Mouse (Mus musculus) limb, embryonic 12.5 days (tissue): ENCODE data around the gene Actn1. TPM values are rescaled to one million over a fixed set of nuclear protein-coding genes. Genes with fewer than 3 reads are reported as not detected.

Experiments
- ATAC-seq: fragments of 200-750 bp; cut with Nextera tagmentation; 2 replicates; pipeline ENCODE4 v1.8.0; 2017; ENCODE audit warnings: low read depth, moderate TSS enrichment; ENCODE audit not compliant: insufficient number of reproducible peaks, insufficient read depth, low FRiP score, low TSS enrichment
- H3K27ac ChIP-seq: fragments of 300-500 bp; sonication (generic); 2 replicates; pipeline ENCODE4 v1.5.1; 2016; ENCODE audit warnings: mild to moderate bottlenecking, moderate library complexity
- H3K27me3 ChIP-seq: fragments of 300-500 bp; sonication (generic); 2 replicates; pipeline ENCODE4 v1.6.1; 2016; ENCODE audit warnings: mild to moderate bottlenecking, moderate library complexity
- H3K36me3 ChIP-seq: fragments of 300-500 bp; sonication (generic); 2 replicates; pipeline ENCODE4 v1.6.1; 2016; ENCODE audit warnings: mild to moderate bottlenecking, moderate library complexity
- H3K4me1 ChIP-seq: fragments of 300-500 bp; sonication (generic); replicated peaks from 2 replicates; pipeline ENCODE4 v1.6.1; 2016
- H3K4me2 ChIP-seq: fragments of 300-500 bp; sonication (generic); 2 replicates; pipeline ENCODE4 v1.6.1; 2016; ENCODE audit warnings: mild to moderate bottlenecking, moderate library complexity
- H3K4me3 ChIP-seq: fragments of 300-500 bp; sonication (generic); replicated peaks from 2 replicates; pipeline ENCODE4 v1.5.1; 2016; ENCODE audit warnings: mild to moderate bottlenecking
- H3K9ac ChIP-seq: fragments of 300-500 bp; sonication (generic); replicated peaks from 2 replicates; pipeline ENCODE4 v1.6.1; 2016; ENCODE audit warnings: mild to moderate bottlenecking, moderate library complexity
- H3K9me3 ChIP-seq: fragments of 300-500 bp; sonication (generic); 2 replicates; pipeline ENCODE4 v1.6.1; 2016; ENCODE audit warnings: mild to moderate bottlenecking, moderate library complexity
- WGBS: fragments of 180-500 bp; shearing (Covaris S2); methylation state at CpG from one replicate; pipeline ENCODE4 v1.1.7; 2016; 5-methylcytosine and 5-hydroxymethylcytosine counted together
- polyA plus RNA-seq: library from polyadenylated mRNA; unstranded; fragments of >200 nt; fragmentation: Nextera tagmentation; extraction: Ambion mirVana; gene quantifications from 2 replicates; pipeline ENCODE4 v1.2.1, GENCODE M21; 2016

Actn1 gene
- polyA plus RNA-seq, 1 experiment from 2014 or later, result 42.0 TPM

DNA sequence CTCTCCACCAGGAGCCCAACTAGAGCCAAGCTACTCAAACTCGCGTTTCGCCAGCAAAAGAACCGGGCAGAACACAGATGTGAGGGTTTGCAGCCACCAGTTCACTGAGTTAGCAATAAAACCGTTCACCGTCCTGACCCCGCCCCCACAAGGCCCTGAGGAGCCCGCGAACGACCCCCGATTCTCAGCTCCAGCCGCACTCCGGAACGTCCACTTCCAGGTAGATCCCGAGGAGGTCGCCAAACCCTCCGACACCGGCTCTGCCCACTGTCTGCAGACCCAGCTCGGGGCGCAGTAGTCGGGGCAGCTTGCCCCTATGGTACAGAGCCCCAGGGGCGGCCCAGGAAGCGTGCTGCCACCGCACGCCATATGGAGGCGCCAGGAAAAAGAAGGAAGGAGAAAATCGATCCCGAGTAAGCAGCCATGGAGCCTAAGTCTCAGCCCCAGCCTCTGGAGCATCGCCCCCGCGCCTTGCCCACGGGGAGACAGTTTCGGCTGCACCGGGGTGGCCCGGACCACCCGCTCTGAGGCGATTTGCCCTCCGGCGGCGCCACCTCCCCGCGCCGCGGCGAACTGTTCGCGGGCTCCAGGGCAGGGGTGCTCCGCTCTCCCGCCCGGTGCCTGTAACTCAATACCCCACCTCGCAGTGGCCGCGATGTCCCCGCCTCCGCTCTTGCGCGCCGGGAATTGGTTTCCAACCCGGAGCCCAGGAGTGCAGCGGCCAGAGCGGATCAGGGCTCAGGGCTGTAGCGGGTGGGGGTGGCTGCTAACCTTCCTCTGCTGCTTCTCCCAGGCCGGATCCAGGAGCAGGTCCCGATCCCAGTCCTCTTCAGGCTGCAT, 735 bp downstream of the Actn1 start:
- WGBS, result under 1% methylated on average over 64 of the region's 64 CpGs
- Histone ChIP-seq H3K4me2 (peak overlapping the region; percentile 89), H3K36me3 (no peaks in the 10 kb centered on the region; the same call in 1 of the 2 replicates), H3K4me1 (peaks cover 34% of the 10 kb centered on the region), H3K27ac (peak overlapping the region; percentile 99), H3K9me3 (no peaks in the 10 kb centered on the region), H3K9ac (peak overlapping the region; percentile 91), H3K27me3 (no peaks in the 10 kb centered on the region), H3K4me3 (peak overlapping the region; percentile 80)
- ATAC-seq, result peak; percentile 78

DNA sequence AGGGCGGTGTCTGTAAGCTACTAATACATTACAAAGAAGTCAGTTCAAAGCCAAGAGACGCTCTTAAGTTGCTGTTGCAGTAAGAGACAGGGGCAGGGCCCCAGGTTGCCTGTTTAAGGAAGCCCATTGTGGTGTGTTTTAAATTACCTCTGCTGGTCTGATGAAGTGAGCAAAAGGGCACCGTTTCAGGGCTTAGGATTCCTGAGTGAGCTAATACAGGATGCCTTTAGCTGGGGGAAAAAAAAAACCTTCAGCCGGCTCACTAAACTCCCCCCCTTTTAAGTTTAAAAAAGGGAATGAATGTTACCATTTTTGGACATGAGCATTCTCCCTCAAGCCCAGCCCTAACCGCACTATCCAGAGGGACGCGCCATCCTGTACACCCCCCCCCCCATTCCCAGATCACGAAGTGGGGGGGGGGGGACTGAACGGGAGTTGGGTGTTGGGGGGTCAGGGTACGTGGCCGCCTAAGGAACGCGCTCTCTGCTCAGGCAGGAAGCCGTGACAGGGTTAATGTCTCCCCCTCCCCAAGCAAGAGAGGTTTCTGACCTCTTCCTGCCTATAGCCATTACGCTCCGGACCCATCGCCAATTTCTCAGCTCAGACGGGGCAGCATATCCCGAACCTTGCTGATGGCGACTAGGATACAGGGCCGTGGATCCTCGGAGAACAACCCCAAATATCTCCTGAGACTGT, 1.5 kb downstream of the Actn1 start:
- no peaks in the 10 kb centered on the region; the same call in 1 of the 2 replicates for H3K36me3 ChIP-seq
- peak overlapping the region; percentile 80 for H3K4me3 ChIP-seq
- peaks cover 41% of the 10 kb centered on the region for H3K4me1 ChIP-seq
- peak overlapping the region; percentile 99 for H3K27ac ChIP-seq
- H3K9me3 ChIP-seq, result no peaks in the 10 kb centered on the region
- ATAC-seq, result no peak
- H3K9ac ChIP-seq, result peak overlapping the region; percentile 91
- H3K27me3 ChIP-seq, result no peaks in the 10 kb centered on the region
- H3K4me2 ChIP-seq, result peak overlapping the region; percentile 89
- under 1% methylated on average over 19 of the region's 22 CpGs for WGBS

DNA sequence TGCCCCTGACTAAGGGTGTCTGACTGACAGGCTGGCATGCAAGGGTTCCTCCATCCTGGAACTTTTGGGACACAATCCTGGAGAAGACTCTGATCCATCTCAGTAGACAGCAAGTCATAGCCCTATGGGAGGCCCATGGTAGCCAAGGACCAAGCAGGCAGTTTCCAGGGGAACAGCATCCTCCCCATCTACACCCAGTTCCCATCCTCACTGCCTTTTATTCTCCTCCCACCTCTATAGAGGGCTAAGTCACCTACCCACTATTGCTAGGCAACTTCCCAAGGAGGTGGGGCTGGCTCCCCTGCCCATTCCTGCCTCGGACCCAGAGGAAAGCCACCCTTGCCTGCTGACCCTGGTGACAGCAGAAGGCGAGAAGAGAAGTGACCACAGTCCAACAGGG, 8.2 kb downstream of the Actn1 start:
- no peak overlapping the region for H3K9ac ChIP-seq
- no peak overlapping the region for H3K4me3 ChIP-seq
- H3K27me3 ChIP-seq, result no peaks in the 10 kb centered on the region
- peaks cover 79% of the 10 kb centered on the region for H3K4me1 ChIP-seq
- no peak overlapping the region; the same call in 1 of the 2 replicates for H3K27ac ChIP-seq
- no peak for ATAC-seq
- whole genome bisulfite sequencing, result 64% methylated on average over 2 of the region's 2 CpGs
- H3K9me3 ChIP-seq, result no peaks in the 10 kb centered on the region
- H3K36me3 ChIP-seq, result peaks cover 6% of the 10 kb centered on the region; the same call in 1 of the 2 replicates
- 0 out of 2 replicates have a peak overlapping the region, but pooled peaks have one; percentile 3 for H3K4me2 ChIP-seq

DNA sequence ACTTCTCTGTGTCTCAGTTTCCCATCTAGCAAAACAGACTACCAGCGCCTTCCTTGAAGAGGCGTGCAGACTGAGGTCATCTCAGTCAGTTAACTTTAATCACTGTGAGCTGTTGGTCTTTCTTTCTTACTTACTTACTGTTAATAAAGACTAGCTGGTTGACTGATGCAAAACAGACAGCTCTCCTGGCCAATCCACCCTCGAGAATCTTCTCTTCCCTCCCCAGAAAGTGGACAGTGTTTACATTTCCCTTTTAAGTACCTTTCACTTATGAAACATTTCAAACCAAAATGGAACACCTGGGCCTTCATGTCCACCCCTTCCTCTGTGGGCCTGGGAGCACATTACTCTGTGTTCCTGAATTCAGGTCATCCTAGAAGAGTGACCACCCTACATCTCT, 8.6 kb downstream of the Actn1 start:
- Histone ChIP-seq H3K27me3 (no peaks in the 10 kb centered on the region), H3K9ac (0 out of 2 replicates have a peak overlapping the region, but pooled peaks have one; percentile 1)
- no peak for ATAC-seq

GRCm38 (mm10) chr12:80249539-80249938, 10.6 kb downstream of the Actn1 start:
- Histone ChIP-seq H3K36me3 (0 out of 2 replicates have a peak, but pooled peaks cover 6% of the 10 kb centered on the region), H3K9me3 (no peaks in the 10 kb centered on the region), H3K4me1 (peaks cover 83% of the 10 kb centered on the region), H3K27me3 (no peaks in the 10 kb centered on the region), H3K4me2 (no peak overlapping the region), H3K4me3 (no peak overlapping the region), H3K27ac (peak overlapping the region; percentile 69), H3K9ac (no peak overlapping the region)
- ATAC-seq, result no peak
- 57% methylated on average over 6 of the region's 6 CpGs for WGBS

More for the DNA sequence above, 8.6 kb downstream of the Actn1 start:
- H3K4me3 ChIP-seq, result no peak overlapping the region
- H3K4me2 ChIP-seq, result 0 out of 2 replicates have a peak overlapping the region, but pooled peaks have one; percentile 3
- peaks cover 6% of the 10 kb centered on the region; the same call in 1 of the 2 replicates for H3K36me3 ChIP-seq
- WGBS, result 46% methylated on average over 3 of the region's 3 CpGs
- H3K27ac ChIP-seq, result peak overlapping the region; percentile 69; the same call in 1 of the 2 replicates
- no peaks in the 10 kb centered on the region for H3K9me3 ChIP-seq
- peaks cover 79% of the 10 kb centered on the region for H3K4me1 ChIP-seq

GRCm38 (mm10) chr12:80247067-80247466, 13.1 kb downstream of the Actn1 start:
- Histone ChIP-seq H3K4me1 (peaks cover 85% of the 10 kb centered on the region), H3K4me3 (no peak overlapping the region), H3K36me3 (peaks cover 12% of the 10 kb centered on the region; the same call in 1 of the 2 replicates), H3K4me2 (no peak overlapping the region), H3K9ac (no peak overlapping the region), H3K27ac (no peak overlapping the region), H3K9me3 (no peaks in the 10 kb centered on the region), H3K27me3 (no peaks in the 10 kb centered on the region)
- WGBS, result 85% methylated on average over 5 of the region's 5 CpGs
- ATAC-seq, result no peak

- Histone ChIP-seq H3K27ac (0 out of 2 replicates have a peak overlapping the region, but pooled peaks have one; percentile 8), H3K9ac (no peak overlapping the region), H3K4me1 (peaks cover 84% of the 10 kb centered on the region), H3K9me3 (no peaks in the 10 kb centered on the region), H3K36me3 (peaks cover 13% of the 10 kb centered on the region), H3K27me3 (no peaks in the 10 kb centered on the region), H3K4me2 (no peak overlapping the region), H3K4me3 (no peak overlapping the region)
- WGBS, result 43% methylated on average over 2 of the region's 2 CpGs
- no peak for ATAC-seq
Observed at GRCm38 (mm10) chr12:80246505-80246904, 13.7 kb downstream of the Actn1 start.

- Histone ChIP-seq H3K9me3 (no peaks in the 10 kb centered on the region), H3K9ac (no peak overlapping the region), H3K4me3 (no peak overlapping the region), H3K36me3 (peaks cover 17% of the 10 kb centered on the region), H3K4me1 (peaks cover 69% of the 10 kb centered on the region), H3K27me3 (no peaks in the 10 kb centered on the region), H3K27ac (no peak overlapping the region), H3K4me2 (no peak overlapping the region)
- ATAC-seq, result no peak
- 88% methylated on average over 1 of the region's 1 CpGs for WGBS
Observed at GRCm38 (mm10) chr12:80244755-80245154, 15.4 kb downstream of the Actn1 start.

DNA sequence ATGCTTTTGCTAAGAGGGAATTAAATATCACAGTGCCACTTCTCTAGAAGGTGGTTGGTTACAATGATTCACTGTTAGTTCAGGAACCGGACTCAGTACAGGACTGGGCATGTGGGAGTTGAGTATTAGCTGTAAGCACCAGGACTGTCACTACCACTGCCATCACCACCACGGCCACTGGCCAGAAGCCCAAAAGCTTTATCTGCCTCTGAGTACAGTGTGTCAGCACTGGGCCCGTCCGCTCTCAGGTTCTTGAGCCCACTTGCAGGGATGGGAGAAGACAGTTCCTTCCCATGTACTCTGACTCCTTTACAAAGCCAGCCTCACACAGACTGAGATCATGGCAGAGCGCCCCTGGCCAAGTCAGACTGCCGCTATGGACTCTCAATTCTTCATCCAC, 16.0 kb downstream of the Actn1 start:
- H3K36me3 ChIP-seq, result peaks cover 17% of the 10 kb centered on the region
- H3K4me1 ChIP-seq, result peaks cover 69% of the 10 kb centered on the region

DNA sequence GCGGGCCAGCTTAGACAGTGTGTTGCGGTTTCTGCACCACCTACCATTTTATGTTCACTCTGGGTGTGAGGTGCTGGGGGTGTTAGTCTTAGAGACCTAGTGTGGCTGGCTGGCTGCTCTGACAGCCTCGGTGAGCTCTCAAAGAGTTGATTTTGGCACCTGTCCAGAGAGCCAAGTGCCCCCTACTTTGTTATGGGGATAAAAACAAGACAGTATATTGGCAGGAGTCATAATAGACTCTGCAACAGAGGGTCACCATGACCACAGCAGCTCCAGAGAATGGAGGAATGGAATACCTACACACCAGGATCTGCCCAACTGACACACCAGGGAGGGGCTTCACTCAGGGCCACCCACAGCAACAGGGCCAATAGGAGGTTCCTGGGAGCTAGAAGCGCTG, 16.8 kb downstream of the Actn1 start:
- no peaks in the 10 kb centered on the region for H3K27me3 ChIP-seq
- peak overlapping the region; percentile 41; the same call in 1 of the 2 replicates for H3K27ac ChIP-seq
- no peak overlapping the region for H3K4me2 ChIP-seq
- H3K9ac ChIP-seq, result no peak overlapping the region
- H3K4me3 ChIP-seq, result no peak overlapping the region
- no peaks in the 10 kb centered on the region for H3K9me3 ChIP-seq
- 75% methylated on average over 4 of the region's 4 CpGs for WGBS
- H3K36me3 ChIP-seq, result peaks cover 17% of the 10 kb centered on the region
- no peak for ATAC-seq
- peaks cover 70% of the 10 kb centered on the region for H3K4me1 ChIP-seq

More for the DNA sequence above, 16.0 kb downstream of the Actn1 start:
- H3K9ac ChIP-seq, result no peak overlapping the region
- no peaks in the 10 kb centered on the region for H3K9me3 ChIP-seq
- no peak for ATAC-seq
- no peak overlapping the region for H3K4me3 ChIP-seq
- H3K27ac ChIP-seq, result no peak overlapping the region
- H3K4me2 ChIP-seq, result no peak overlapping the region
- H3K27me3 ChIP-seq, result no peaks in the 10 kb centered on the region
- WGBS, result 94% methylated on average over 6 of the region's 6 CpGs

DNA sequence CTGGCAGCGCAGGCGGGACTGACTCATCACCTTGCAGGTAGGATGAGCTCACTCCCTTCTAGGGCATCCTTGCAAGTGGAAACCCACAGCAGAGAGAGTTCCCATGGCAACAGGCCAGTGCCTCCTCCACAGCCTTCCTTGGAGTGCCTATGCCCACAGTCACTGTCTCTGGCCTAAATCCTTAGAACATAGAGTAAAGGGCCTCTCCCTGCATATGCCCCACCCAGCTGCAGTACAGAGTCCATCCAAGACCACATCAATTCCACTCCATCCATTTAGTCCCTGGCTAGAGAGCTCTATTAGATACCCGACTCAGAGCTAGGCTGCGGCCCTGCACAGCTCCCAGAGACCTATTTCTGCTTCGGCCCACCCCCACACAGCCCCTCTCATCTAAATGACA, 20.7 kb downstream of the Actn1 start:
- ATAC-seq, result no peak
- Histone ChIP-seq H3K4me1 (peaks cover 52% of the 10 kb centered on the region), H3K27ac (no peak overlapping the region; the same call in 1 of the 2 replicates), H3K27me3 (no peaks in the 10 kb centered on the region), H3K9ac (no peak overlapping the region), H3K9me3 (peaks cover 4% of the 10 kb centered on the region; the same call in 1 of the 2 replicates), H3K4me2 (no peak overlapping the region), H3K4me3 (no peak overlapping the region), H3K36me3 (peaks cover 24% of the 10 kb centered on the region)
- 85% methylated on average over 5 of the region's 5 CpGs for WGBS
